Mouse (Mus musculus): ENCODE measurements around the gene Tsga10ip. TPM values are rescaled to one million over a fixed set of nuclear protein-coding genes. Genes with fewer than 3 reads are reported as not detected.

Tsga10ip gene
- polyA plus RNA-seq (2015; fragmentation: Nextera tagmentation; extraction: Ambion mirVana) = 1.1 TPM in 2 replicates

- Histone ChIP-seq H3K9ac (replicated peaks; ENCODE audit: low read depth) (no peak within 1 kb of the TSS), H3K36me3 (ENCODE audit: insufficient read depth, low read length) (no peaks in the 10 kb centered on the region), H3K4me1 (ENCODE audit: insufficient read depth, low read depth, low read length) (no peaks in the 10 kb centered on the region), H3K4me2 (replicated peaks; ENCODE audit: low read depth, low read length) (no peak within 1 kb of the TSS), H3K27ac (ENCODE audit: low read length) (0 out of 2 replicates have a peak within 1 kb of the TSS, but pooled peaks have one; percentile 14), H3K27me3 (replicated peaks; ENCODE audit: insufficient read depth, low read length) (no peaks in the 10 kb centered on the region), H3K4me3 (ENCODE audit: low read depth, low read length) (no peak within 1 kb of the TSS), H3K9me3 (ENCODE audit: low read length) (no peaks in the 10 kb centered on the region)
- TF ChIP-seq CTCF (IDR thresholded peaks at IDR 0.05) (peak; percentile 25), EP300 (IDR thresholded peaks at IDR 0.05) (no peak)
- WGBS = 59% methylated on average over 8 of the region's 8 CpGs
- ATAC-seq (no peak; the same call in 1 of the 2 replicates), DNase-seq (ENCODE audit: low spot score) (peak; percentile 59)
These were observed at the start of gene Tsga10ip for GRCm38 (mm10) chr19:5402293-5402692. Tsga10ip (minus strand) TSS chr19:5402526.

GRCm38 (mm10) chr19:5451766-5452165 is 49.4 kb upstream of the Tsga10ip start:
- Histone ChIP-seq H3K4me3 (ENCODE audit: low read depth, low read length) (no peak overlapping the region), H3K4me1 (ENCODE audit: insufficient read depth, low read depth, low read length) (peaks cover 17% of the 10 kb centered on the region), H3K9me3 (ENCODE audit: low read length) (no peaks in the 10 kb centered on the region), H3K27me3 (replicated peaks; ENCODE audit: insufficient read depth, low read length) (peaks cover 10% of the 10 kb centered on the region), H3K4me2 (replicated peaks; ENCODE audit: low read depth, low read length) (no peak overlapping the region), H3K27ac (ENCODE audit: low read length) (no peak overlapping the region), H3K9ac (replicated peaks; ENCODE audit: low read depth) (no peak overlapping the region), H3K36me3 (ENCODE audit: insufficient read depth, low read length) (no peaks in the 10 kb centered on the region)
- ATAC-seq = no peak
- no peak for DNase-seq (ENCODE audit: low spot score)
- WGBS = 70% methylated on average over 6 of the region's 6 CpGs
- TF ChIP-seq CTCF (IDR thresholded peaks at IDR 0.05) (no peak), EP300 (IDR thresholded peaks at IDR 0.05) (no peak)

DNA sequence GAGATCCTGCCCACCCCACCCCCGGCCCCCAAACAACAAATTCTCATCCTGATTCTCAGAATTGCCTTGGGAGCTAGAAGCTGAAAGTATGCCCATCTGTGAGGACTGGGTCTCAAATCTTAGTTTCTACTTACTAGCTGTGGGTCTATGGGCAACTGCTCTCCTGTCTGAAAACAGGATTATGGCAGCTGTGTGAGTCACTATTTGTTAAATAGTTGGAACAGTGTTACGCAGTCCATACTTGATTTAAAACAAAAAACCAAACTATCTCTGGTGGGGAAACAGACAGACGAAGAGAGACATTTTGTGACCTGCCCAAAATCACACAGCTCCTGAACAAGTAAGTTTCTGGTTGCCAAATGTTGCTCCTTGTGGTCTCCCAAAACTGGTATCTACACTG is 47.3 kb upstream of the Tsga10ip start:
- ATAC-seq (no peak), DNase-seq (ENCODE audit: low spot score) (no peak)
- Histone ChIP-seq H3K36me3 (ENCODE audit: insufficient read depth, low read length) (no peaks in the 10 kb centered on the region), H3K27ac (ENCODE audit: low read length) (no peak overlapping the region), H3K9me3 (ENCODE audit: low read length) (no peaks in the 10 kb centered on the region), H3K4me1 (ENCODE audit: insufficient read depth, low read depth, low read length) (peaks cover 7% of the 10 kb centered on the region; the same call in 1 of the 2 replicates), H3K27me3 (replicated peaks; ENCODE audit: insufficient read depth, low read length) (peaks cover 10% of the 10 kb centered on the region), H3K4me2 (replicated peaks; ENCODE audit: low read depth, low read length) (no peak overlapping the region), H3K9ac (replicated peaks; ENCODE audit: low read depth) (no peak overlapping the region), H3K4me3 (ENCODE audit: low read depth, low read length) (no peak overlapping the region)
- WGBS = 82% methylated on average over 3 of the region's 3 CpGs
- TF ChIP-seq EP300 (IDR thresholded peaks at IDR 0.05) = no peak
- no peak for TF ChIP-seq CTCF (IDR thresholded peaks at IDR 0.05)

DNA sequence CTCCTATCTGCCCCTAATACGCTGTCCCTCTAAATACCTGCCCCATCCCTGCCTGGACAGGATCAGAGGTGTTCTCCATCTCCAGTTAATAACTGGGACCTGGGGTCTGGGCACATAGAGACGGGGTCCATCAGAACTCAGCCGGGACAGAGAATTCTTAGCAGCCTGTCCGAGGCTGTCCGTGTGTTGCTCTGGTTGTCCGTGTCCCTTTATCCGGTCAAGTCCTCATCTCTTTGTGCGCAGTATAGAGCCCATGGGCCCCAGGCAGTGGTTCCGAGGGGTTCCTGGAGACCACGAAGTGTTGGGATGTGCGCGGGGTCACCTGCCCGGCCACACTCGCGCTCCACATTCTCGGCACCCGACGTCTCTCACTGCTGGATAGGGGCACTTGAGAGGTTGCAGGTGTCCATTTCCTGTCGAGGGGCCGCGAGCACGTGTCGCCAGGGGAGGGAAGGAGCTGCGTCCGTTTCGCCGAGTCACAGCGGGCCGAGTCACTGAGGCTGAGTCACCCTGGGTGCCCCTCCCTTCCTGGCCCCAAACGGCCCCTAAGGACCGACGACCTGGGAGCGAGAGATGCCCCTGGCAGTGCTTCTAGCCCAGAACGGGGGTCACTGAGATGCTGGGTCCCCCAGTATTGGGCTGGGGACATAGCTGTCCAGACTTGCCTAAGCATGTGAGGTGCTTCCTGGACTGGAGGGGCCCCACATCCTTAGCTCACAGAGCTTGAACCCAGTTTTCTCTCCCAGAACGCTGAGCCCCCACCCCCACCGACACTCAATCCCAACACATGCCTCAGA is 46.2 kb upstream of the Tsga10ip start:
- 4% methylated on average over 33 of the region's 36 CpGs for WGBS
- ATAC-seq (peak; percentile 37), DNase-seq (ENCODE audit: low spot score) (peak; percentile 44)
- peak overlapping the region; percentile 44 for H3K4me3 ChIP-seq (ENCODE audit: low read depth, low read length)
- peaks cover 7% of the 10 kb centered on the region; the same call in 1 of the 2 replicates for H3K4me1 ChIP-seq (ENCODE audit: insufficient read depth, low read depth, low read length)
- TF ChIP-seq EP300 (IDR thresholded peaks at IDR 0.05) = no peak
- no peak for TF ChIP-seq CTCF (IDR thresholded peaks at IDR 0.05)
- no peaks in the 10 kb centered on the region for H3K9me3 ChIP-seq (ENCODE audit: low read length)
- no peaks in the 10 kb centered on the region for H3K36me3 ChIP-seq (ENCODE audit: insufficient read depth, low read length)
- peak overlapping the region; percentile 85 for H3K4me2 ChIP-seq (replicated peaks; ENCODE audit: low read depth, low read length)
- H3K9ac ChIP-seq (replicated peaks; ENCODE audit: low read depth) = no peak overlapping the region
- no peak overlapping the region for H3K27ac ChIP-seq (ENCODE audit: low read length)
- peaks cover 10% of the 10 kb centered on the region for H3K27me3 ChIP-seq (replicated peaks; ENCODE audit: insufficient read depth, low read length)

DNA sequence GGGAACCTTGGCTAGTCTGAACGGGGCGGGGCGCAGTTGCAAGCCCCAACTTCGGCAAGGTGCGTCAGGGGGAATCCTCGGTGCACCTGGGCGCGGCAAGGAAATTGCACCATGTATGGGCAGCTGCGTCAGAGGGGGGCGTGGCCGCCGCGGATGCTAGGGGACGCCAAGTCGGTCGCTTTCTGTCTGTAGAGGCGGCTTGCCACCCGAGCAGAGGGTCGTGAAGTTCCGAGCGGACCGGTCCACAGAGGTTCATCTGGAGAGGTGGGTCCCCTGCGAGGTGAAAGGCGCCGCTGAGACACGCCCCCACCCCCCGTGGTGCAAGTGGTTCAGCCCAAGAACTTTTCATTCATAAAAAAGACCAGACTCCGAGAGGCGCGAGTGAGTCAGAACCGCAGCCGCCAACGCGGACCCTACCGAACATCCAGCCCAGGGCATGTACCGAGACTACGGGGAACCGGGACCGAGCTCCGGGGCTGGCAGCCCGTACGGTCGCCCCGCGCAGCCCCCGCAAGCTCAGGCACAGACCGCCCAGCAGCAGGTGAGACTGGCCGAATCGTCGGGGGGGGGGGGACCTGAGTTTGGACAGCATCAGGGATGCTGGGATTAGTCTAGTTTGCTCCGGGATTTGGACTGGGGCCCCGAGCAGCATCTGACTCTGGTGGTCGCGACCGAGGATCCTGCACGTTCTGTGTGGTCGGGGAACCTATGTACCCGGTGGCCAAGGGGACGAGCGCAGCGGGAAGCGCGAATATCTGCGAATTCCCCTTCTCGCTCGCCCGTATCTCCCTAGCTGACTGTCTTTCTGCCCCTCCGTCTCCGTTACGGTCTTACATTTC is 45.4 kb upstream of the Tsga10ip start, which contains the start of gene Fosl1:
Gene Fosl1, plus strand, starts transcription at position 33 of the 839 bp plus-strand sequence.
- H3K4me1 ChIP-seq (ENCODE audit: insufficient read depth, low read depth, low read length) = peaks cover 7% of the 10 kb centered on the region; the same call in 1 of the 2 replicates
- under 1% methylated on average over 64 of the region's 70 CpGs for WGBS
- DNase-seq (ENCODE audit: low spot score) (peak; percentile 81), ATAC-seq (peak; percentile 75)
- peaks cover 10% of the 10 kb centered on the region for H3K27me3 ChIP-seq (replicated peaks; ENCODE audit: insufficient read depth, low read length)
- H3K36me3 ChIP-seq (ENCODE audit: insufficient read depth, low read length) = no peaks in the 10 kb centered on the region
- TF ChIP-seq EP300 (IDR thresholded peaks at IDR 0.05) (no peak), CTCF (IDR thresholded peaks at IDR 0.05) (no peak)
- no peaks in the 10 kb centered on the region for H3K9me3 ChIP-seq (ENCODE audit: low read length)
- H3K9ac ChIP-seq (replicated peaks; ENCODE audit: low read depth) = no peak within 1 kb of the TSS
- peak within 1 kb of the TSS; percentile 44 for H3K4me3 ChIP-seq (ENCODE audit: low read depth, low read length)
- peak within 1 kb of the TSS; percentile 85 for H3K4me2 ChIP-seq (replicated peaks; ENCODE audit: low read depth, low read length)
- H3K27ac ChIP-seq (ENCODE audit: low read length) = no peak within 1 kb of the TSS

DNA sequence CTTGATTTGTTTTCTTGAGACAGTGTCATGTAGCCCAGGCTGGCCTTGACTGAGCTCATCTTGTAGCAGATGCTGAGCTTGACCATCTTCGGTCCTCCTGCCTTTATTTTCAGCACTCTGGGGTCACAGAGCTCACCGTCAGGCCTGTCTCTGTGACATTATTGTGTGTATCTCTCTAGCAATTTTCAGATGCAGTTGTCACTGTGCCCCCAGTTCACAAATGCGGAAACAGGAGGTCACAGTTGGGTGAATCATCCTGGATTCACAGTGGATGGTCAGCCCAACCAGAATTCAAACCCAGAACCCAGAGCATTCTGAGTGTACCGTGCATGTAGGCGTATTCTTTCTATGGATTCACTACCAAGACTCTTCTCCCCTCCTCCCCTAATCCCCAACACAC is 43.4 kb upstream of the Tsga10ip start:
- no peak for TF ChIP-seq EP300 (IDR thresholded peaks at IDR 0.05)
- no peak for TF ChIP-seq CTCF (IDR thresholded peaks at IDR 0.05)
- Histone ChIP-seq H3K4me2 (replicated peaks; ENCODE audit: low read depth, low read length) (no peak overlapping the region), H3K27ac (ENCODE audit: low read length) (no peak overlapping the region), H3K9ac (replicated peaks; ENCODE audit: low read depth) (no peak overlapping the region), H3K27me3 (replicated peaks; ENCODE audit: insufficient read depth, low read length) (peaks cover 10% of the 10 kb centered on the region), H3K36me3 (ENCODE audit: insufficient read depth, low read length) (no peaks in the 10 kb centered on the region), H3K4me3 (ENCODE audit: low read depth, low read length) (no peak overlapping the region), H3K9me3 (ENCODE audit: low read length) (no peaks in the 10 kb centered on the region), H3K4me1 (ENCODE audit: insufficient read depth, low read depth, low read length) (peaks cover 7% of the 10 kb centered on the region; the same call in 1 of the 2 replicates)
- DNase-seq (ENCODE audit: low spot score) (no peak), ATAC-seq (no peak)
- 90% methylated on average over 5 of the region's 5 CpGs for WGBS
